Comparison of ENCODE assay signal across 17 mouse cellular contexts in genomic region chr1:36923911-36924310, GRCm38 (mm10).
"Had no signal": no experiment of that assay in that cellular context is flagged by ENCODE, and none has a peak within 500 bp of the region (broad histone marks: within the 10 kb centered on the region; RNA-seq: fewer than 3 reads in every experiment).

No protein-coding gene starts in this region.

- H3K36me3 ChIP-seq: lung, embryonic 15.5 days; midbrain, embryonic 10.5 days; midbrain, embryonic 12.5 days; neural tube, embryonic 13.5 days; neural tube, embryonic 15.5 days; stomach, embryonic 15.5 days had no signal

- H3K27me3 ChIP-seq: lung, embryonic 15.5 days; midbrain, embryonic 12.5 days; neural tube, embryonic 13.5 days; neural tube, embryonic 15.5 days; stomach, embryonic 15.5 days had no signal

- H3K4me2 ChIP-seq: lung, embryonic 15.5 days; midbrain, embryonic 12.5 days; neural tube, embryonic 13.5 days; neural tube, embryonic 15.5 days; stomach, embryonic 15.5 days had no signal

- H3K27ac ChIP-seq: lung, embryonic 15.5 days; midbrain, embryonic 10.5 days; midbrain, embryonic 12.5 days; neural tube, embryonic 13.5 days; neural tube, embryonic 15.5 days; stomach, embryonic 15.5 days; stomach, postnatal 0 days had no signal

- DNase-seq: lung, adult 2 months; lung, postnatal 4 days; midbrain, embryonic 14.5 days; right cerebral cortex, postnatal 14 days; thymus, adult 2 months; thymus, postnatal 25 days; thymus, postnatal 4 days had no signal

- H3K4me3 ChIP-seq: lung, embryonic 15.5 days; midbrain, embryonic 10.5 days; midbrain, embryonic 12.5 days; myocyte; neural tube, embryonic 13.5 days; neural tube, embryonic 15.5 days; stomach, embryonic 15.5 days had no signal

- ATAC-seq: lung, postnatal 0 days; midbrain, embryonic 16.5 days had no signal

- H3K9ac ChIP-seq: lung, embryonic 15.5 days; midbrain, embryonic 12.5 days; neural tube, embryonic 13.5 days; neural tube, embryonic 15.5 days; stomach, embryonic 15.5 days had no signal

- H3K9me3 ChIP-seq: lung, embryonic 15.5 days; midbrain, embryonic 10.5 days; midbrain, embryonic 12.5 days; neural tube, embryonic 13.5 days; neural tube, embryonic 15.5 days; stomach, embryonic 15.5 days had no signal
